Mouse (Mus musculus) Patski (cell line): ENCODE results near the gene Hoxa9. TPM values are rescaled to one million over a fixed set of nuclear protein-coding genes. Genes with fewer than 3 reads are reported as not detected.

Source experiments
- ATAC-seq: fragments of 100-300 bp; one replicate; pipeline ENCODE4 v1.8.0; 2021
- CTCF ChIA-PET: fragments of 350-600 bp; sonication (Branson Sonifier 250); formaldehyde crosslinking; loops from one replicate; lab custom pipeline; 2022; ENCODE audit warnings: inconsistent platforms; lab: Charles Lee
- POLR2A ChIA-PET: fragments of 350-600 bp; sonication (Branson Sonifier 250); formaldehyde crosslinking; loops from one replicate; lab custom pipeline; 2022; ENCODE audit warnings: antibody characterized with exemption, inconsistent platforms; lab: Charles Lee
- DNase-seq: peaks from one replicate; pipeline ENCODE4 v3.0.0-alpha.2; 2011; ENCODE audit warnings: low read depth, low spot score
- H3K27me3 ChIP-seq: fragments of 371-371 bp; one replicate; pipeline ENCODE4 v1.5.1; 2021
- CTCF ChIP-seq: fragments of 100-300 bp; IDR thresholded peaks from one replicate; pipeline ENCODE4 v1.5.1; 2021
- in situ Hi-C: fragments of 300-500 bp; cut with MboI; formaldehyde crosslinking; loops from 3 replicates; pipeline ENCODE4 v1.11.1; 2018; ENCODE audit warnings: low pct_unique_long_range_greater_than_20kb, mixed read lengths
- polyA plus RNA-seq: library from polyadenylated mRNA; unstranded; gene quantifications from one replicate; pipeline ENCODE4 v1.2.3, GENCODE M21; 2021

The Hoxa9 gene
- polyA plus RNA-seq, 1 experiment from 2014 or later, result 76.7 TPM

- ChIA-PET POLR2A (interaction anchor here (0.7 kb wide), 1 partner anchor 11 kb away, joined by 3 read pairs; the partner anchor contains the start of gene Hoxa10), CTCF (interaction anchor here (1.4 to 1.6 kb wide), 2 partner anchors 9 to 350 kb away, joined by 4 read pairs; no protein-coding TSS in a partner anchor)
- no peaks in the 10 kb centered on the region for H3K27me3 ChIP-seq
- no peak for TF ChIP-seq CTCF
- ATAC-seq (no peak), DNase-seq (no peak)
- in situ Hi-C loops, result loop anchor here (5.0 kb wide), 1 partner anchor 470 kb away; no protein-coding TSS in a partner anchor
These were observed 21.3 kb upstream of the Hoxa9 start for GRCm38 (mm10) chr6:52252016-52252774.

DNA sequence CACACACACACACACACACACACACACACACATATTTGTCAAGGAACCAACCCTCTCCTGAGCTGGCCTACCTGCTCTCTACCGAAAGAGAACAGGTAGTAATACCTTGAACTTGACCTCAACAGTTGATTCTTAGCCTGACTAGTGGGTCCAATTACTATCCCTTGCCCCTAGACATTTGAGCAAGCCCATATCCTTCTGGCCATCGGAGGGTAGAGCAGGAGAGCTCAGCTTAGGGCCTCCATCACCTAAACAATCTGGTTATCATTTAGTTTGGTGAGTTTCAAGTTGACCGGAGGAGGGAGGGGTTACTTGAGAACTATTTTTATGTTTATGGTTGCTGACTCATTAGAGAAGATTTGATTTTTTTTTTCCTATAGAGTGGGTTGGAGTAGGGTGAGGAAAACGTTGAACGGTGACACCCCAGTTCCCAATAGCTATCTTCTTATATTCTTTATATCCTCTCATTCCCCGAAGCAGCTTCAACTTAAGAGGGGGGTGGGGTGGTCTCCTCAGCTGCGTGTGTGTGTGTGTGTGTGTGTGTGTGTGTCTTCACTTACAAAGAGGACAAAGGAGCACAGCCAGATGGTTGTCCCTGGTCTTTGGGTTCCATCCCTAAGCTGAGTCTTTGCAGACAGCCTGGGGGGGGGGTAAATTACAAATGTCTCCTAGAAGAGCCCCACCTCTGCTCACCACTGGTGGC is 20.4 kb upstream of the Hoxa9 start:
- CTCF ChIA-PET, result interaction anchor here (1.0 to 1.6 kb wide), 3 partner anchors 10 to 587 kb away, joined by 3 to 4 read pairs (median 4); no protein-coding TSS in a partner anchor
- POLR2A ChIA-PET, result no interaction called here
- no peak for DNase-seq
- in situ Hi-C loops, result loop anchor here (5.0 kb wide), 1 partner anchor 471 kb away; no protein-coding TSS in a partner anchor
- no peak for ATAC-seq
- no peak for TF ChIP-seq CTCF
- no peaks in the 10 kb centered on the region for H3K27me3 ChIP-seq

DNA sequence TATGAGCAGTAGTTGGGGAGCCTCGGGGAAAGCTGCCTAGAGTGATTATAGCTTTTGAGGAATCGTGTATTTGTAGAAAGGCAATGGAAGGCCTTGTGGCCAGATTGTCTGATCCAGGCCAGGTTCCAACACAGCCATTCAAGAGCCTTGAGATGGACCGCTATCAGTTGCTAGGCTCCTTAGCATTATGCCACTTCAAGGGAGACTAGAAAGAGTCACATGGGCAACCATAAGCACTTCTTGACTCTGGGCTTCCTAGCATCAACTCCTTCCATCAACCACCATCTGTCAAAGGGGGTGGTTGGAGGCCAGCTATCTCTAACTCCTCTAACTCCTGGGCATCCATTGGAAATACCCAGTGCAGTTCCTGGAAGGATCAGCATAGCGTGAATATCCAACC is 18.9 kb upstream of the Hoxa9 start:
- no peaks in the 10 kb centered on the region for H3K27me3 ChIP-seq
- ChIA-PET POLR2A (no interaction called here), CTCF (interaction anchor here (1.2 kb wide), 1 partner anchor 9 kb away, joined by 3 read pairs; the partner anchor contains the start of gene Hoxa10)

GRCm38 (mm10) chr6:52249415-52249738 is 18.5 kb upstream of the Hoxa9 start:
- CTCF ChIA-PET, result interaction anchor here (1.2 kb wide), 1 partner anchor 9 kb away, joined by 3 read pairs; the partner anchor contains the start of gene Hoxa10
- in situ Hi-C loops, result loop anchor here (25.0 kb wide), 1 partner anchor 1262 kb away; no protein-coding TSS in a partner anchor

More for the DNA sequence above, 18.9 kb upstream of the Hoxa9 start:
- no peak for DNase-seq
- TF ChIP-seq CTCF, result no peak
- in situ Hi-C loops, result loop anchor here (5.0 to 25.0 kb wide), 2 partner anchors 472 to 1263 kb away; no protein-coding TSS in a partner anchor
- no peak for ATAC-seq

GRCm38 (mm10) chr6:52248638-52249414 is 17.9 kb upstream of the Hoxa9 start:
- in situ Hi-C loops, result loop anchor here (25.0 kb wide), 1 partner anchor 1262 kb away; no protein-coding TSS in a partner anchor
- ATAC-seq (no peak), DNase-seq (no peak)
- no peaks in the 10 kb centered on the region for H3K27me3 ChIP-seq
- POLR2A ChIA-PET, result interaction anchor here (21.2 kb wide), 1 partner anchor 26 kb away, joined by 778 read pairs; the partner anchor contains the start of genes Gm28308, Hoxa3, Hoxa6 and Hoxa7
- CTCF ChIA-PET, result interaction anchor here (1.2 to 4.4 kb wide), 2 partner anchors 8 kb away, joined by 3 to 27 read pairs; partner anchors contain the start of gene Hoxa10
- no peak for TF ChIP-seq CTCF

More at GRCm38 (mm10) chr6:52249415-52249738, 18.5 kb upstream of the Hoxa9 start:
- no peaks in the 10 kb centered on the region for H3K27me3 ChIP-seq
- TF ChIP-seq CTCF, result no peak
- ATAC-seq, result no peak
- POLR2A ChIA-PET, result interaction anchor here (21.2 kb wide), 1 partner anchor 26 kb away, joined by 778 read pairs; the partner anchor contains the start of genes Gm28308, Hoxa3, Hoxa6 and Hoxa7
- DNase-seq, result no peak

GRCm38 (mm10) chr6:52247766-52248637 is 17.1 kb upstream of the Hoxa9 start:
- H3K27me3 ChIP-seq, result no peaks in the 10 kb centered on the region
- CTCF ChIA-PET, result interaction anchor here (4.4 kb wide), 1 partner anchor 9 kb away, joined by 27 read pairs; no protein-coding TSS in a partner anchor
- ATAC-seq (no peak), DNase-seq (no peak)
- POLR2A ChIA-PET, result interaction anchor here (0.9 to 21.2 kb wide), 3 partner anchors 9 to 25 kb away, joined by 4 to 778 read pairs (median 6); partner anchors contain the start of genes Gm28308, Hoxa3, Hoxa6 and Hoxa7
- no peak for TF ChIP-seq CTCF
- in situ Hi-C loops, result loop anchor here (25.0 kb wide), 1 partner anchor 1261 kb away; no protein-coding TSS in a partner anchor

DNA sequence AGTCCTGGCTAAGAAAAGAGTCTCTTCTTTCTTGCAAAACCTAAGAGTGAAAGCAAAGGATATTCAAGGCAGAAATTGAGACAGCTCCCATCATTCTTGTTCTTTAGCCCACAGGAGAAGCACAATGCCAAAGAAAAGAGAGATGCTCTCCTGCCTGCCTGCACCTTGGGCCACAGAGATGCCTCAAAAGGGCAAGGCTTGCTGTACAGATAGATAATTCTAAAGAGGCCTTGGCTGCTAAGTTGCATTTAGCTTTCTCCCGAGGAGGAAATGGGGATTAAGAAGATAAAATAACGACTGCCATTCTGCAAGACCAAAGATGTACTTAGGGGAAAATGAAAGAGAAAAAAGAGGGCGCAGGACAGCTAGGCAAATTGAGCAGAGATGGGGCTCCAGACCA is 16.0 kb upstream of the Hoxa9 start:
- in situ Hi-C loops, result loop anchor here (25.0 kb wide), 1 partner anchor 1260 kb away; no protein-coding TSS in a partner anchor
- CTCF ChIA-PET, result interaction anchor here (1.3 to 4.4 kb wide), 3 partner anchors 10 to 69 kb away, joined by 4 to 27 read pairs (median 5); partner anchors contain the start of gene 5730596B20Rik
- peak; percentile 2 for ATAC-seq

DNA sequence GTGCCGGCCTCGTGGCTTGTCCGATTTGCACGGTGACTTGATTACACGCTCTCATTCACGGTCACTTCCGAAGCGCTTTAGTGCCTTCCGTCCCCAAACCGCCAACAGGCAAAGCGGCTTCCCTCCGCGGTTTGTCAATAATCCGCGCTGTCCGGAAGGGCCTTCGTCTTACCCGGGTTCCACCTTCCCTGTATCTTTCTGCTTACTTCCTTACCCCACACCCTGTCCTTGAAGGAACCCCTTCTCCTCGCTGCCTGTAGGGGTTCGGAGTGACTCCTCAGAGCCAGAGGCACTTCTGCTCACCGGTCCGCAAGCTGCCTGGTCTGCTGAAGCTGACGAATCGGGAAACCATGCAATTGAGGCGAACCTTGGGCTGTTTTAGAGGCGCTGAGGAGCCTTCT is 15.5 kb upstream of the Hoxa9 start:
- CTCF ChIA-PET, result interaction anchor here (1.3 to 4.4 kb wide), 3 partner anchors 10 to 69 kb away, joined by 4 to 27 read pairs (median 5); partner anchors contain the start of gene 5730596B20Rik
- POLR2A ChIA-PET, result interaction anchor here (0.6 to 21.2 kb wide), 7 partner anchors 8 to 591 kb away, joined by 4 to 778 read pairs (median 6); partner anchors contain the start of genes 5730596B20Rik, Gm28308, Hoxa13 and Hoxa3
- ATAC-seq, result peak; percentile 56
- H3K27me3 ChIP-seq, result no peaks in the 10 kb centered on the region
- in situ Hi-C loops, result loop anchor here (25.0 kb wide), 1 partner anchor 1259 kb away; no protein-coding TSS in a partner anchor
- no peak for TF ChIP-seq CTCF
- DNase-seq, result no peak

More for the DNA sequence above, 16.0 kb upstream of the Hoxa9 start:
- DNase-seq, result no peak
- POLR2A ChIA-PET, result interaction anchor here (0.6 to 21.2 kb wide), 5 partner anchors 8 to 590 kb away, joined by 5 to 778 read pairs (median 6); partner anchors contain the start of genes 5730596B20Rik, Gm28308, Hoxa3 and Hoxa6
- no peaks in the 10 kb centered on the region for H3K27me3 ChIP-seq
- no peak for TF ChIP-seq CTCF
